Mouse (Mus musculus): ENCODE measurements around the gene Gabbr2. TPM values are rescaled to one million over a fixed set of nuclear protein-coding genes. Genes with fewer than 3 reads are reported as not detected.

Gabbr2 gene
- total RNA-seq (2023), result not detected

GRCm38 (mm10) chr4:46991016-46991958 lies at the start of gene Gabbr2:
Gabbr2 (minus strand) TSS chr4:46991873.

GRCm38 (mm10) chr4:46650086-46650753 lies 341.5 kb downstream of the Gabbr2 start, which contains the start of gene Tbc1d2:
Tbc1d2 (minus strand) TSS chr4:46650209.

Other genes with a start within 250 kb of the Gabbr2 start
- not detected for gene Anks6, start 65.6 kb upstream of the Gabbr2 start, total RNA-seq (2023)
- gene Galnt12, start 100.0 kb upstream of the Gabbr2 start, total RNA-seq (2023), result 17.7 TPM
- gene Col15a1, start 216.3 kb upstream of the Gabbr2 start, total RNA-seq (2023), result 0.40 TPM